Mouse (Mus musculus): ENCODE measurements around the gene Cabp1.

DNA sequence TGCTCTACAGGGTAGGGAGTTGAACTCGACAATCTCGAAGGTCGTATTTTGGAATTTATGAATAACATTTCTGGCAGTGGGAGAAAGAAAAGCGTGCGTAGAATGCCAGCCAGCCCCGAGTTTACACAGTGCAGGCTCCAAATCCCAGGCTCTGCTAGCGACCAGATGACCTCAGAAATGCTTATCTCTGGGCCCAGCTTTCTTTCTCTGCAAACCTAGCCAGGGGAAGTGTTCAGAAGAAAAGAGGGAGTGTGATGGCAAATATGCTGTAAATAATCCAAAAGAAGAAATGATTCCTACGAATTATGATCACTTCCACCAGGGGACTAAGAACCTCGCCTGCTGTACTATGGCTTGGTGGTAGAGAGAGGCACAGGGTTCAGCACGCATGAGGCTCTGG is 10.7 kb downstream of the Cabp1 start:
- TF ChIP-seq CTCF (IDR thresholded peaks at IDR 0.05) (no peak), POLR2A (IDR thresholded peaks at IDR 0.05; ENCODE audit: insufficient read depth, low read depth, low read length) (no peak), EP300 (IDR thresholded peaks at IDR 0.05; ENCODE audit: insufficient read depth, low read depth, low read length) (no peak)

All from heart, adult 2 months (tissue).